In the genomic region with DNA sequence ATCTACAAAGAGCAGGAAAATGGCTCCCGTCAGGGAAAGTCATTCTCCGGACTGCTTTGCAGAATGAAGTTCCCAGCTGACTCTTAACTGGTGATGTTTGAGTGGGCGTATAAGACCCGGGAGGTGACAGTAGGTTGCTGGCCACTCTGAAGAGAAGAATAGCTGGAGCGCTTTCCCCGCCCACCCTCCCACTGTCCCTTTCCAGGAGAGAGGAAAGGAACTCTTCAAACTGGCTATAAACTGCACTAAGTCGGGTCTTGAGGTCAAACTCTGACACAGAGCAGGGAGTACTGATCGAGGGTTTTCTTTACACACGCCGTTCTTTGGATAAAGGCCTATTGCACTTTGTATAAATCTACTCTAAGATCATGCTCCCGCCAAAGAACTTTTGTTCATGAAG, we compare ENCODE assay signal across 22 mouse cellular contexts.
DNase-seq lines count a peak whose midpoint lies in the region; ATAC-seq and TF ChIP-seq lines count a peak whose summit lies in the region.
"Had no signal": no experiment of that assay in that cellular context is flagged by ENCODE, and none has a peak within 500 bp of the region (broad histone marks: within the 10 kb centered on the region; RNA-seq: fewer than 3 reads in every experiment).

No protein-coding gene starts in this region.

- H3K9ac ChIP-seq in kidney, embryonic 14.5 days (ENCODE audit: low read depth, low read length) = no peak overlapping the region
- no peak overlapping the region for H3K9ac ChIP-seq in kidney, embryonic 15.5 days
- H3K9ac ChIP-seq in kidney, embryonic 16.5 days (replicated peaks; ENCODE audit: low read length) = no peak overlapping the region
- no peak overlapping the region for H3K9ac ChIP-seq in kidney, postnatal 0 days (ENCODE audit: low read depth, low read length)

- 22% methylated on average over 11 of the region's 11 CpGs for WGBS in kidney, embryonic 14.5 days
- 28% methylated on average over 11 of the region's 11 CpGs for WGBS in kidney, embryonic 15.5 days
- WGBS in kidney, embryonic 16.5 days = 23% methylated on average over 11 of the region's 11 CpGs
- WGBS in kidney, postnatal 0 days = 24% methylated on average over 11 of the region's 11 CpGs

- H3K4me3 ChIP-seq in kidney, embryonic 14.5 days (ENCODE audit: low read length) = no peak overlapping the region
- H3K4me3 ChIP-seq in kidney, embryonic 15.5 days (replicated peaks) = no peak overlapping the region
- no peak overlapping the region for H3K4me3 ChIP-seq in kidney, embryonic 16.5 days (ENCODE audit: low read length)
- no peak overlapping the region for H3K4me3 ChIP-seq in kidney, postnatal 0 days (replicated peaks; ENCODE audit: low read depth, low read length)

- DNase-seq in kidney, postnatal 25 days = no peak
- DNase-seq in kidney, adult 8-10 months = no peak
- DNase-seq in kidney, adult 9 months = no peak
- DNase-seq in kidney, postnatal 0 days (ENCODE audit: low spot score) = peak; percentile 72
- no peak for DNase-seq in kidney, adult 11 months
- DNase-seq: adrenal gland, adult 2 months; adrenal gland, adult 8-10 months; adrenal gland, postnatal 10 days; adrenal gland, postnatal 14 days; adrenal gland, postnatal 25 days; adrenal gland, postnatal 36 days; B cell, adult 2 months; cerebellum, adult 11 months; cerebellum, adult 11-12 months had no signal

- H3K36me3 ChIP-seq in kidney, embryonic 14.5 days (ENCODE audit: control insufficient read depth, insufficient read depth, low read length) = no peaks in the 10 kb centered on the region
- H3K36me3 ChIP-seq in kidney, embryonic 15.5 days = no peaks in the 10 kb centered on the region
- H3K36me3 ChIP-seq in kidney, embryonic 16.5 days (ENCODE audit: insufficient read depth, low read length) = no peaks in the 10 kb centered on the region
- H3K36me3 ChIP-seq in kidney, postnatal 0 days (ENCODE audit: insufficient read depth, low read length) = no peaks in the 10 kb centered on the region
- H3K36me3 ChIP-seq: G1E had no signal

- no peak for TF ChIP-seq CTCF in kidney, postnatal 0 days (IDR thresholded peaks at IDR 0.05; ENCODE audit: low read depth)

- peak; percentile 81 for ATAC-seq in kidney, embryonic 14.5 days (ENCODE audit: low FRiP score, low TSS enrichment)
- ATAC-seq in kidney, embryonic 15.5 days (replicated peaks; ENCODE audit: low FRiP score) = peak; percentile 43; the same call in 1 of the 2 replicates
- ATAC-seq in kidney, embryonic 16.5 days (ENCODE audit: low FRiP score, low TSS enrichment) = peak; percentile 49
- ATAC-seq in kidney, postnatal 0 days (replicated peaks; ENCODE audit: low FRiP score, low read depth) = 0 out of 2 replicates have a peak, but pooled peaks have one; percentile 40
- ATAC-seq: activated CD4-positive, CD25-positive, alpha-beta regulatory T cell, adult 4 months; CD4-positive, CD25-positive, alpha-beta regulatory T cell, adult 4 months; Patski had no signal

- 0 out of 2 replicates have a peak, but pooled peaks cover 4% of the 10 kb centered on the region for H3K4me1 ChIP-seq in kidney, embryonic 14.5 days (ENCODE audit: control insufficient read depth, insufficient read depth, low read length)
- 0 out of 2 replicates have a peak, but pooled peaks cover 5% of the 10 kb centered on the region for H3K4me1 ChIP-seq in kidney, embryonic 15.5 days
- H3K4me1 ChIP-seq in kidney, embryonic 16.5 days (ENCODE audit: insufficient read depth, low read length) = 0 out of 2 replicates have a peak, but pooled peaks cover 4% of the 10 kb centered on the region
- H3K4me1 ChIP-seq in kidney, postnatal 0 days (replicated peaks; ENCODE audit: insufficient read depth, low read length) = no peaks in the 10 kb centered on the region

- no peak overlapping the region; the same call in 1 of the 2 replicates for H3K4me2 ChIP-seq in kidney, embryonic 14.5 days (replicated peaks; ENCODE audit: low read depth, low read length)
- H3K4me2 ChIP-seq in kidney, embryonic 15.5 days = no peak overlapping the region
- 0 out of 2 replicates have a peak overlapping the region, but pooled peaks have one; percentile 10 for H3K4me2 ChIP-seq in kidney, embryonic 16.5 days (replicated peaks; ENCODE audit: low read depth, low read length)
- no peak overlapping the region for H3K4me2 ChIP-seq in kidney, postnatal 0 days (ENCODE audit: low read length)

- H3K27me3 ChIP-seq in kidney, embryonic 14.5 days (ENCODE audit: control insufficient read depth, insufficient read depth, low read length) = no peaks in the 10 kb centered on the region
- no peaks in the 10 kb centered on the region for H3K27me3 ChIP-seq in kidney, embryonic 15.5 days
- H3K27me3 ChIP-seq in kidney, embryonic 16.5 days (ENCODE audit: insufficient read depth, low read length) = no peaks in the 10 kb centered on the region
- H3K27me3 ChIP-seq in kidney, postnatal 0 days (ENCODE audit: insufficient read depth, low read length) = no peaks in the 10 kb centered on the region
- H3K27me3 ChIP-seq: CH12.LX had no signal

- H3K9me3 ChIP-seq in kidney, embryonic 14.5 days (ENCODE audit: control insufficient read depth, low read length) = no peaks in the 10 kb centered on the region
- no peaks in the 10 kb centered on the region for H3K9me3 ChIP-seq in kidney, embryonic 15.5 days (replicated peaks)
- no peaks in the 10 kb centered on the region for H3K9me3 ChIP-seq in kidney, embryonic 16.5 days (ENCODE audit: low read length)
- no peaks in the 10 kb centered on the region for H3K9me3 ChIP-seq in kidney, postnatal 0 days (replicated peaks; ENCODE audit: low read length)

- H3K27ac ChIP-seq in kidney, embryonic 14.5 days (ENCODE audit: low read depth, low read length) = no peak overlapping the region
- H3K27ac ChIP-seq in kidney, embryonic 15.5 days = no peak overlapping the region
- no peak overlapping the region for H3K27ac ChIP-seq in kidney, embryonic 16.5 days (ENCODE audit: low read length)
- no peak overlapping the region for H3K27ac ChIP-seq in kidney, postnatal 0 days
